Mouse (Mus musculus): ENCODE results near the gene Znhit6.
A peak's percentile ranks its signal among the peaks of the same experiment; 100 is the strongest.

Gene Znhit6

GRCm38 (mm10) chr3:145646009-145646408 is 70.0 kb downstream of the Znhit6 start:
- DNase-seq (ENCODE audit: low spot score in 2 of 2) = no peak

GRCm38 (mm10) chr3:145646666-145647065 is 70.7 kb downstream of the Znhit6 start:
- no peak for DNase-seq (ENCODE audit: low spot score in 2 of 2)

- DNase-seq (ENCODE audit: low spot score in 2 of 2) = no peak
Observed at GRCm38 (mm10) chr3:145647416-145647815, 71.4 kb downstream of the Znhit6 start.

GRCm38 (mm10) chr3:145648097-145648931 is 72.3 kb downstream of the Znhit6 start:
- no peak for DNase-seq (ENCODE audit: low spot score in 2 of 2)

- no peak for DNase-seq (ENCODE audit: low spot score in 2 of 2)
Observed at GRCm38 (mm10) chr3:145648991-145649851, 73.2 kb downstream of the Znhit6 start.

- DNase-seq (ENCODE audit: low spot score in 2 of 2) = peak in 1 of 2 experiments; percentile 7
Observed at GRCm38 (mm10) chr3:145649852-145650202, 73.8 kb downstream of the Znhit6 start, which contains the start of gene Ccn1. Ccn1 (minus strand) TSS chr3:145649981.

GRCm38 (mm10) chr3:145650298-145651011 is 74.5 kb downstream of the Znhit6 start:
- DNase-seq (ENCODE audit: low spot score in 2 of 2) = no peak

GRCm38 (mm10) chr3:145651029-145651977 is 75.3 kb downstream of the Znhit6 start:
- DNase-seq (ENCODE audit: low spot score in 2 of 2) = no peak

- no peak for DNase-seq (ENCODE audit: low spot score in 2 of 2)
Observed at GRCm38 (mm10) chr3:145651978-145652321, 75.9 kb downstream of the Znhit6 start.

- DNase-seq (ENCODE audit: low spot score in 2 of 2) = no peak
Observed at GRCm38 (mm10) chr3:145652322-145653131, 76.5 kb downstream of the Znhit6 start.

- DNase-seq (ENCODE audit: low spot score in 2 of 2) = peak; percentile 8
Observed at GRCm38 (mm10) chr3:145653191-145653940, 77.4 kb downstream of the Znhit6 start.

GRCm38 (mm10) chr3:145654028-145654427 is 78.0 kb downstream of the Znhit6 start:
- DNase-seq (ENCODE audit: low spot score in 2 of 2) = no peak
